Mouse (Mus musculus) limb, embryonic 10.5 days (tissue): ENCODE measurements around the gene Fndc3b. TPM values are rescaled to one million over a fixed set of nuclear protein-coding genes. Genes with fewer than 3 reads are reported as not detected.

Experiments used
- DNase-seq: peaks from one replicate; pipeline ENCODE4 v3.0.0-alpha.2; 2017; ENCODE audit warnings: low spot score
- H3K27ac ChIP-seq: fragments of 300-500 bp; sonication (generic); 2 replicates; pipeline ENCODE4 v1.5.1; 2016; ENCODE audit warnings: mild to moderate bottlenecking
- H3K27me3 ChIP-seq: fragments of 300-500 bp; sonication (generic); 2 replicates; pipeline ENCODE4 v1.6.1; 2016; ENCODE audit warnings: low read depth, mild to moderate bottlenecking; ENCODE audit not compliant: poor library complexity, severe bottlenecking
- H3K36me3 ChIP-seq: fragments of 300-500 bp; sonication (generic); 2 replicates; pipeline ENCODE4 v1.6.1; 2016; ENCODE audit warnings: mild to moderate bottlenecking, moderate library complexity
- H3K4me1 ChIP-seq: fragments of 300-500 bp; sonication (generic); 2 replicates; pipeline ENCODE4 v1.6.1; 2016
- H3K4me3 ChIP-seq: fragments of 300-500 bp; sonication (generic); 2 replicates; pipeline ENCODE4 v1.5.1; 2016; ENCODE audit warnings: mild to moderate bottlenecking, moderate library complexity
- H3K9me3 ChIP-seq: fragments of 300-500 bp; sonication (generic); replicated peaks from 2 replicates; pipeline ENCODE4 v1.6.1; 2016; ENCODE audit warnings: mild to moderate bottlenecking
- WGBS: fragments of 180-500 bp; shearing (Covaris S2); methylation state at CpG from one replicate; pipeline ENCODE4 v1.1.7; 2016; 5-methylcytosine and 5-hydroxymethylcytosine counted together
- polyA plus RNA-seq: library from polyadenylated mRNA; unstranded; fragments of >200 nt; fragmentation: Nextera tagmentation; extraction: Ambion mirVana; gene quantifications from 2 replicates; pipeline ENCODE4 v1.2.1, GENCODE M21; 2016

Fndc3b gene
- polyA plus RNA-seq, 1 experiment from 2014 or later: 9.7 TPM

- no peak overlapping the region for H3K4me3 ChIP-seq
- 89% methylated on average over 11 of the region's 11 CpGs for WGBS
- H3K4me1 ChIP-seq: no peaks in the 10 kb centered on the region
- no peaks in the 10 kb centered on the region for H3K36me3 ChIP-seq
- H3K27me3 ChIP-seq: no peaks in the 10 kb centered on the region
- DNase-seq: no peak
- no peak overlapping the region for H3K27ac ChIP-seq
- H3K9me3 ChIP-seq: no peaks in the 10 kb centered on the region
These were observed 120.3 kb downstream of the Fndc3b start for GRCm38 (mm10) chr3:27590823-27591222.

DNA sequence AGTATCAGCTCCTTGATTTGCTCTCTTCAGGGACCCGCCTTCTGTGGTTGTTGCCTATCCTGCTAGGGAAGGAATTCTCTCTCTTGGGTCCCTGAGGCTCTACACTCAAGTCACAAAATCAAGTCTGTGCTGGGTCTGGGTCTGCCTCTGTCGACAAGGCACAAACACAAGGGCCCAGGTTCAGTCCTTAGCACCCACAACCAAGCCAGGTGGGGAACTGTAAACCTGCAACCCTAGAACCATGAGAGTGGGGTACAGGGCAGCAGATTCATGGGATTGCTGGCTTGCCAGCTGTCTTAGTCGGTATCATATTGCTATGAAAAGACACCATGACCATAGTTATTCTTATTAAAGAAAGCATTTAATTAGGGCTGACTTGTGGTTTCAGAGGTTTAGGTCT, 121.8 kb downstream of the Fndc3b start:
- no peak for DNase-seq
- no peak overlapping the region for H3K27ac ChIP-seq
- H3K27me3 ChIP-seq: no peaks in the 10 kb centered on the region
- H3K4me3 ChIP-seq: no peak overlapping the region
- H3K4me1 ChIP-seq: peaks cover 12% of the 10 kb centered on the region
- H3K36me3 ChIP-seq: no peaks in the 10 kb centered on the region
- 83% methylated on average over 3 of the region's 3 CpGs for WGBS
- no peaks in the 10 kb centered on the region for H3K9me3 ChIP-seq

DNA sequence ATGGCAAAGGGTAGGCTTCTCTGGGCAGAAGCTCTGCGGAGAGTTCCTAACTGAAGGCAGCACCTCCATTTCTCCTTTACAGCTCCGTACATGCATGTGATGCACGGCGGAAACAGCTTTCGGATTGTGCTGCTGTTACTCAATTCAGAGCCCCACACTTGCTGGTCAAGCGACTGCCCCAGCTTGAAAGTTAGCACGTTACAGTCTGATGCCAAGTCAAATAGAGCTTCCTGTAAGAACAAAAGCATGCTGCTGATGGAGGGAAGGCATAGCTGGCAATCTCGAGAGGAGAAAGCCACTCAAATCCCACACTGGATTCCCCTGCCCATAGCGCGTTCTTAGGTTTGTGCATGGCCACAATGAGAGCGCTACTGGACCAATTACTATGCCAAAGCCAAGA, 122.5 kb downstream of the Fndc3b start:
- Histone ChIP-seq H3K9me3 (no peaks in the 10 kb centered on the region), H3K36me3 (no peaks in the 10 kb centered on the region), H3K4me1 (peaks cover 12% of the 10 kb centered on the region), H3K27ac (no peak overlapping the region), H3K4me3 (no peak overlapping the region), H3K27me3 (no peaks in the 10 kb centered on the region)
- 97% methylated on average over 11 of the region's 11 CpGs for WGBS
- no peak for DNase-seq

DNA sequence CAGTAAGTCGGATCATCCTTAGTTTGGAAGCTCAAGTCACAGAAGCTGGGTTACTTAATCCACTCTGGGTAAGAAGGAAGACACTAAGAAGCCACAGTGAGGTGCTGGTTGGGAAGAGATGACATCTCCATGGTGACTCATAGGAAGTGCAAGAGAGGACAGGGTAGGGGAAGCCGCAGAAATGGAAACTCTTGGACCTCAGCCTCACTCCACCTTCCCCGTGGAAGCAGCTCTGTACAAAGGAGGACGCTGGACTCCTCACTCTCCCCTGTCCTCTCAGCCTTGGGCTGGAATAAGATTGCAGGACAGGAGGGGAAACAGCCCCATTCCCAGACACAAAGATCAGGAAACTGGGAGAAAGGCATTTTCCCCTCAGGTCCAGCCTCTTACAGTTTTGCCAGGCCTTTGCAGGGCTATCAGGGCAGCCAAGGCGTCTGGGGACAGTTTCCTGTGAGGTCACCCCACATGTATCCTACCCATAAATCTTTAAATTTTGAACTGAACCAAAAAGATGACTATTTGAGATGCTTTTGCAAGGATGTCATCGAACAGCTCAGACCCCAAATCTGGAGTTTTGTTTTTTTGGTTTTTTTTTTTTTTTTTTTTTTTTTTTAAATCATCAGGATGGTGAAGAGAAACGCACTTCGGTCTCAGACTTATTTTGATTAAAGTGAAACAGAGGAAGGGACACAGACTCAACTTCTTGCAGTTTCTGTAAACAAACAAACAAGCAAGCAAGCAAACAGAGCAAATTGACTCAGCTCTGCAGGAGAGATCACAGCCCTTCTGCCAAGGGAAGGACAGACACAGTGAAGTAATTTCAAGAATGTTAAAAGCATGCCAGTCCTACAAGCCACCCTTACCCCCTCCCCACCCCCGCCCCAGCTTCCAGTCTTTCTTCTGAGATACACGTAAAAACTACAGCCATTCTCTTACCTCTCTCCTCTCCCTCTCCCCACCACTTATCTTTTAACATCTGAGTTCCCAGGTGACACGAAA, 126.2 kb downstream of the Fndc3b start:
- H3K4me3 ChIP-seq: no peak overlapping the region
- DNase-seq: no peak
- peaks cover 15% of the 10 kb centered on the region for H3K4me1 ChIP-seq
- 41% methylated on average over 11 of the region's 11 CpGs for WGBS
- H3K36me3 ChIP-seq: no peaks in the 10 kb centered on the region
- H3K27me3 ChIP-seq: no peaks in the 10 kb centered on the region
- H3K27ac ChIP-seq: no peak overlapping the region
- H3K9me3 ChIP-seq: no peaks in the 10 kb centered on the region

GRCm38 (mm10) chr3:27581931-27582840, 128.9 kb downstream of the Fndc3b start:
- Histone ChIP-seq H3K4me1 (peaks cover 23% of the 10 kb centered on the region), H3K4me3 (no peak overlapping the region), H3K27ac (no peak overlapping the region), H3K27me3 (no peaks in the 10 kb centered on the region), H3K36me3 (no peaks in the 10 kb centered on the region), H3K9me3 (no peaks in the 10 kb centered on the region)
- WGBS: 84% methylated on average over 6 of the region's 6 CpGs
- DNase-seq: no peak

DNA sequence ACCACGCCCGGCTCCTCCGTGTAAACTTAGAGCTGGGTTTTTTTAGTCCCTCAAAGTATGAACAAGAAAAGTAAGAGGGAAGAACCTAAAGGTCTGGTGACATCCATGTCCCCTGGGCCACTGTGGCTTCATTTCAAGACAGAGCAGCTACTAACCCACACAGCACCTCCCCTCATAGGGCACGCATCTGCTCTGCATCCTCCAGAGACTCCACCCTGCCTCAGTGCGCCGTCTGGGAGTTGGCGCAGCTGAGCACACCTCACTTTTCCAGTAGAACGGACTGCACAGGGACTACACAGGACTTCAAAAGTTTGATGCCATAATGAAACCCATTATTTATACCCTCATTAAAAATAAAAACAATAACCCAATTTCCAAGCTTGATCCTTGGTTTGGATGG, 130.2 kb downstream of the Fndc3b start:
- no peaks in the 10 kb centered on the region for H3K36me3 ChIP-seq
- no peaks in the 10 kb centered on the region for H3K27me3 ChIP-seq
- H3K9me3 ChIP-seq: no peaks in the 10 kb centered on the region
- no peak overlapping the region for H3K27ac ChIP-seq
- DNase-seq: no peak
- H3K4me3 ChIP-seq: no peak overlapping the region
- peaks cover 23% of the 10 kb centered on the region for H3K4me1 ChIP-seq
- 97% methylated on average over 8 of the region's 8 CpGs for WGBS

GRCm38 (mm10) chr3:27579894-27580613, 131.1 kb downstream of the Fndc3b start:
- Histone ChIP-seq H3K27me3 (no peaks in the 10 kb centered on the region), H3K4me3 (no peak overlapping the region), H3K9me3 (no peaks in the 10 kb centered on the region), H3K4me1 (peaks cover 25% of the 10 kb centered on the region), H3K36me3 (no peaks in the 10 kb centered on the region), H3K27ac (peak overlapping the region; percentile 42; the same call in 1 of the 2 replicates)
- peak; percentile 26 for DNase-seq
- 68% methylated on average over 7 of the region's 7 CpGs for WGBS

GRCm38 (mm10) chr3:27579229-27579628, 131.9 kb downstream of the Fndc3b start:
- Histone ChIP-seq H3K27me3 (no peaks in the 10 kb centered on the region), H3K4me1 (peaks cover 27% of the 10 kb centered on the region), H3K4me3 (no peak overlapping the region), H3K9me3 (no peaks in the 10 kb centered on the region), H3K27ac (peak overlapping the region; percentile 42; the same call in 1 of the 2 replicates), H3K36me3 (no peaks in the 10 kb centered on the region)
- WGBS: 89% methylated on average over 8 of the region's 8 CpGs
- DNase-seq: no peak

DNA sequence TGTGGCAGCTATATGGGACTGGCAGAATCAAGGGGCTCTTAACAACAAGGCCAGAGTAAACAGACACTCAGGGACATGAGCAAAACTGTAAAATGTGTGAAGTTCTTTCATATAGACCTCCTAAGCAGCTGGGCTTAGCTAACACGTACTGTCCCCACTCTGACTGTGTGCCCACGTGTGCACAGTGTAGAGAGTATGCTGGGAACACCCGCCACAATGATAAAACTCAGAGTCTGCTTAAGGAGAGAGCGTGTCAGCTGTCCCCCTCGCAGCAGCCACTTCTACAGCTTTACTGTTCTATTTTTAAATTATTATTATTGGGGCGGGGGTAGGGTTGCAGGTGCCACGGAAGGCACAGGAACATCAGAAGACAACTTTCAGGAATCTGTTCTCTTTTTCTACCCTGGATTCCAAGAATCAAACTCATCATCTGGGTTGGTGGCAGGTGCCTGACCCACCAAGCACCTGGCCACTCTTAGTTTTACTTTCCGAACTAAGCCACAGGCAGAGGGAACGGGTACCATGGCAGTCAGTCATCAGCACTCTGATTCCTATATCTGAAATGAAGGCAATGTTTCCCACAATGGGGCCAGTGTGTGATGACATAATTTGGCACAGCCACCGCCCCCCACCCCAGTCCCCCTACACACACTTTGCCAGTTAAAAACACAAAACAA, 133.6 kb downstream of the Fndc3b start:
- Histone ChIP-seq H3K9me3 (no peaks in the 10 kb centered on the region), H3K4me1 (peaks cover 42% of the 10 kb centered on the region), H3K27me3 (no peaks in the 10 kb centered on the region), H3K27ac (no peak overlapping the region), H3K36me3 (no peaks in the 10 kb centered on the region), H3K4me3 (no peak overlapping the region)
- 92% methylated on average over 10 of the region's 10 CpGs for WGBS
- no peak for DNase-seq

GRCm38 (mm10) chr3:27574241-27574640, 136.9 kb downstream of the Fndc3b start:
- no peaks in the 10 kb centered on the region for H3K9me3 ChIP-seq
- H3K27ac ChIP-seq: no peak overlapping the region
- no peak overlapping the region for H3K4me3 ChIP-seq
- H3K4me1 ChIP-seq: peaks cover 36% of the 10 kb centered on the region
- H3K27me3 ChIP-seq: no peaks in the 10 kb centered on the region
- DNase-seq: no peak
- WGBS: 87% methylated on average over 9 of the region's 9 CpGs
- H3K36me3 ChIP-seq: no peaks in the 10 kb centered on the region

DNA sequence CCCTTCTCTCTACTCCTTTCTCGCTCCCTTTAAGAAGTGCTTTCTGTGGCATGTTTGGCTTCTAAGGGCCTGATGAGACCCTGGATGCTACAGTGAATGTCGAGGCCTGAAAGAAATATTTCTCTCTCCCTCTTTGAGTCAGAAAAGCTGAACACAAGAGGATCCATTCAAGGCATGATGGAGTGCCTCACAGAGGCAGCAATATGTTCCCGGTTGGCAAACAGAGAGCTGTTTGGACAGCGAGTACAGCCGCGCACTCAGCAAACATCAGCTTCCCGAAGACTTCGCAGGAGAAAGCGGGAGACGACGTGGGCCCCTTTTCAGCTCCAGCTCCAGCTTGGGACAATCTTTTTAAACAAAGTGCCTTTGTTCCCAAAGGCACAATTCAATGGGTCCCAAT, 137.6 kb downstream of the Fndc3b start:
- H3K27ac ChIP-seq: no peak overlapping the region
- 74% methylated on average over 11 of the region's 11 CpGs for WGBS
- H3K4me3 ChIP-seq: no peak overlapping the region
- no peak for DNase-seq
- no peaks in the 10 kb centered on the region for H3K9me3 ChIP-seq
- H3K27me3 ChIP-seq: no peaks in the 10 kb centered on the region
- peaks cover 35% of the 10 kb centered on the region for H3K4me1 ChIP-seq
- no peaks in the 10 kb centered on the region for H3K36me3 ChIP-seq

GRCm38 (mm10) chr3:27572305-27572704, 138.8 kb downstream of the Fndc3b start:
- H3K27me3 ChIP-seq: no peaks in the 10 kb centered on the region
- H3K4me3 ChIP-seq: no peak overlapping the region
- H3K4me1 ChIP-seq: peaks cover 35% of the 10 kb centered on the region
- 36% methylated on average over 6 of the region's 6 CpGs for WGBS
- no peak overlapping the region for H3K27ac ChIP-seq
- DNase-seq: peak; percentile 40
- H3K36me3 ChIP-seq: no peaks in the 10 kb centered on the region
- no peaks in the 10 kb centered on the region for H3K9me3 ChIP-seq
